Mouse (Mus musculus) forebrain, embryonic 10.5 days (tissue): Measurements from ENCODE around the gene Wasf3. TPM values are rescaled to one million over a fixed set of nuclear protein-coding genes. Genes with fewer than 3 reads are reported as not detected.

Source experiments
- DNase-seq: peaks from one replicate; pipeline ENCODE4 v3.0.0-alpha.2; 2017; ENCODE audit warnings: low spot score; ENCODE audit errors: extremely low spot score
- H3K27ac ChIP-seq: fragments of 300-500 bp; sonication (generic); 2 replicates; pipeline ENCODE4 v1.5.1; 2016; ENCODE audit warnings: mild to moderate bottlenecking
- H3K27me3 ChIP-seq: fragments of 300-500 bp; sonication (generic); 2 replicates; pipeline ENCODE4 v1.6.1; 2016; ENCODE audit warnings: mild to moderate bottlenecking; ENCODE audit not compliant: poor library complexity, severe bottlenecking
- H3K36me3 ChIP-seq: fragments of 300-500 bp; sonication (generic); replicated peaks from 2 replicates; pipeline ENCODE4 v1.6.1; 2016; ENCODE audit warnings: mild to moderate bottlenecking, moderate library complexity
- H3K4me1 ChIP-seq: fragments of 300-500 bp; sonication (generic); 2 replicates; pipeline ENCODE4 v1.6.1; 2016
- H3K4me3 ChIP-seq: fragments of 300-500 bp; sonication (generic); 2 replicates; pipeline ENCODE4 v1.5.1; 2016; ENCODE audit warnings: mild to moderate bottlenecking, moderate library complexity
- H3K9me3 ChIP-seq: fragments of 300-500 bp; sonication (generic); 2 replicates; pipeline ENCODE4 v1.6.1; 2016; ENCODE audit warnings: mild to moderate bottlenecking, moderate library complexity
- WGBS: fragments of 180-500 bp; shearing (Covaris S2); methylation state at CpG from one replicate; pipeline ENCODE4 v1.1.7; 2016; 5-methylcytosine and 5-hydroxymethylcytosine counted together
- polyA plus RNA-seq: library from polyadenylated mRNA; unstranded; fragments of >200 nt; fragmentation: Nextera tagmentation; extraction: Ambion mirVana; gene quantifications from 2 replicates; pipeline ENCODE4 v1.2.1, GENCODE M21; 2016

The Wasf3 gene
- polyA plus RNA-seq, 1 experiment from 2014 or later: 7.2 TPM

DNA sequence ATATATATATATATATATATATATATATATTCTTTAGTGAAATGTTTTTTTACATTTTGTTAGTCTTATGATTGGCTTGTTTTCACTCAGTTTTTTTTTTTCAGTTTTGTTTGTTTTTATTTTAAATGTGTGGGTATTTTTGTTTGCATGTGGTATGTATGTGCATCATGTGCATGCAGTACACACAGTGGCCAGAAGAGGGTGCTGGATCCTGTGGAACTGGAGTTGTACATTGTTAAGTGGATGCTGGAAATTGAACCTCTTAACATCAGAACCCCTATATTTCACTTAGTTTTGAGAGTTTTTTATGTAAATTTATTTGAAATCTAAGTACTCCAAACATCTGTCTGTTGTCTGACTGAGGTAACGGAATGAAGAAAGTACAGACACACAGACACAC is 21.3 kb downstream of the Wasf3 start:
- Histone ChIP-seq H3K27me3 (no peaks in the 10 kb centered on the region), H3K36me3 (peaks cover 8% of the 10 kb centered on the region), H3K27ac (no peak overlapping the region), H3K9me3 (no peaks in the 10 kb centered on the region; the same call in 1 of the 2 replicates), H3K4me3 (no peak overlapping the region), H3K4me1 (peaks cover 41% of the 10 kb centered on the region)
- WGBS: 97% methylated on average over 1 of the region's 1 CpGs
- no peak for DNase-seq

DNA sequence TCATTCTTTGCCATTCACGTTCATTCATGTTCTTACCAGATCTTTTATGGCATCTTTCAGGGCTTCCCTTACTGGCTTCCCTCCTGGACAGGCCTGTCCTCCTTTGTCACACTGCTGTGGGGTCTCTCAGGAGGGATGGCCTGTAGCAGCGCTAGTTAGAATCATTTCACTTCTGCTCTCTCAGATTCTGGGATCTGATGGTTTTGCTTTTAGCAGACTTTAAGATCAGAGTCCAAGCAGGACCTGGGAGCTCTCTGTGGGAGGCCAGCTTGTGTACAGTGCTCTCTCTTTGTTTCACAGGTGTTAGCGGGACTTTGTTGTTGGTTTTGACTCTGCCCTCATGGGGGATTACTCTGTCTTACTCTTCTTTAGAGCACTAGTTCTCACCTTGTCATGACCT is 23.0 kb downstream of the Wasf3 start:
- Histone ChIP-seq H3K36me3 (peaks cover 4% of the 10 kb centered on the region; the same call in 1 of the 2 replicates), H3K4me3 (no peak overlapping the region), H3K27ac (no peak overlapping the region), H3K9me3 (no peaks in the 10 kb centered on the region; the same call in 1 of the 2 replicates), H3K27me3 (no peaks in the 10 kb centered on the region), H3K4me1 (peaks cover 41% of the 10 kb centered on the region)
- no peak for DNase-seq
- WGBS: 57% methylated on average over 3 of the region's 3 CpGs

DNA sequence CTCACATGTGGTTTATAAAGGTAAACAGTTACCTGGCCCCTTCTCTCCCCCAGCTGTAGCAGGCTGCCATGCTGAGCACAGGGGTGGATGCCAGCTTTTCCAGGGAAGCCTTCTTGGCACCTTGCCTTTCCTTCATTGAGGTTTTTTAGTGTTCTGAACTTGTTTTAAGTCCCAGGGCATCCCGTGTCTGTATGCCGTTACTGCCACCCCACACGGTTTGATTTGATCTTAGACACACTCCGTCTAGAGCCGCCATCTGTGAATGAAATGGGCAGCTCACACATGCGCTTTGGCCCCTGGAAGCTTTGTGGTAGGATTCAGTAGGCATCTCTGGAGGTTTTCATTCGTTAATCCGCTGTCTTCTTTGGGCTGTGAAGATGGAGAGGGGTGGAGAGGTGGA is 23.8 kb downstream of the Wasf3 start:
- no peak for DNase-seq
- Histone ChIP-seq H3K27me3 (no peaks in the 10 kb centered on the region), H3K36me3 (peaks cover 4% of the 10 kb centered on the region; the same call in 1 of the 2 replicates), H3K9me3 (no peaks in the 10 kb centered on the region; the same call in 1 of the 2 replicates), H3K4me1 (peaks cover 48% of the 10 kb centered on the region), H3K4me3 (no peak overlapping the region), H3K27ac (no peak overlapping the region)
- WGBS: 91% methylated on average over 8 of the region's 8 CpGs

DNA sequence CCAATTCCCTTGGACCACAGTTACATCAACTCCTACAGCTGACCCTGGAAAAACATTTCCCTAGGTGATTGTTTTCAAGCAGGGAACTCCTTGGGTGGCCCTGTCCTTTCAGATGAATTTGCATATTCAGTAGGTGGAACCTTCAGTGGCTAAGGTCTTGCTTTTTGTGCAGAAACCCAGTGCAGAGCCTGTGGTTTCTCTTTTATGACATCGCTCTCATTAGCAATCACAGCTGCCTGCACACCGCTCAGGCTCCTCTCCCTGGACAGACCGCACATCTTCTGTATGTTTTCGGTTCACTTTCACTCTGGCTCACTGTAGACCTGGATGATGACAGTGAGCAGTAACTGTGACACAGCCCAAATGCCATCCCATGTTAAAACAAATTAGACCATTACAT is 26.0 kb downstream of the Wasf3 start:
- WGBS: 93% methylated on average over 4 of the region's 4 CpGs

DNA sequence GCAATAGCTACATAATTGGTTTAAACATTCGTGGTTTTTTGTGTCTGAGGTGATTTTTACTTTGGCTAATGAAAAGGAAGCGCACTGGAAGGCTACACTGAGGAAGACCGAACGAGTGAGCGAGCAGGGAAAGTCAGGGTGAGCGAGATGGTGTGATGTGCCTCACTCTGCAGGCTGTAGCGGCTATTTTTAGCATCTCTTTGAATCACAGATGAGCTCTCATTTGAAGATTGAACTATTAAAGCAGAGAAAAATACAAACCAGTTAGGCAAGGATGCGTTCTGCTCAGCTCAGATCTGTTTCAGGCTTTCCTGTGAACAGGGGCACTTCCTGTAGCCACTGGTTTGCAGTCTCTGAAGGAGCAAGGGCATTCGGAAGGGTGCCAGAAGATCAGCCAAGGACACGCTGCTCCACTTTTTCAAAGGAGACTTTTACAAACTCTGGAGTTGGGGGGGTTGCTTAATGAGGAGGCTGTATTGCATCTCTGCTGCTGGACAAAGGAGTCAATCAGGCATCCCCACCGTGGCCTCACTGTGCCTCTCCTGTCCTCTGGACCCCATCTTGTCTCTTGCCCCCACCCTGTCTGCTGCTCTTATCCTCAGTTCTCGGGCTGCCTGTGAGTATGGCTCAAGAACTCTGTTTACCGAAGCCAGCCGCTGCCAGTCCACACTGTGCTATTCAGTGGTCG is 28.1 kb downstream of the Wasf3 start:
- Histone ChIP-seq H3K4me1 (peaks cover 35% of the 10 kb centered on the region), H3K27ac (peak overlapping the region; percentile 53; the same call in 1 of the 2 replicates)

More for the DNA sequence above, 26.0 kb downstream of the Wasf3 start:
- no peak for DNase-seq
- Histone ChIP-seq H3K9me3 (no peaks in the 10 kb centered on the region; the same call in 1 of the 2 replicates), H3K4me1 (peaks cover 40% of the 10 kb centered on the region), H3K36me3 (no peaks in the 10 kb centered on the region), H3K27ac (no peak overlapping the region), H3K27me3 (no peaks in the 10 kb centered on the region), H3K4me3 (no peak overlapping the region)

GRCm38 (mm10) chr5:146414611-146415010 is 29.8 kb downstream of the Wasf3 start:
- peaks cover 28% of the 10 kb centered on the region for H3K4me1 ChIP-seq
- no peak overlapping the region for H3K27ac ChIP-seq

More for the DNA sequence above, 28.1 kb downstream of the Wasf3 start:
- no peak for DNase-seq
- no peaks in the 10 kb centered on the region for H3K36me3 ChIP-seq
- H3K9me3 ChIP-seq: no peaks in the 10 kb centered on the region
- WGBS: 79% methylated on average over 15 of the region's 15 CpGs
- no peak overlapping the region for H3K4me3 ChIP-seq
- H3K27me3 ChIP-seq: no peaks in the 10 kb centered on the region

GRCm38 (mm10) chr5:146415218-146415617 is 30.4 kb downstream of the Wasf3 start:
- Histone ChIP-seq H3K36me3 (no peaks in the 10 kb centered on the region), H3K27me3 (no peaks in the 10 kb centered on the region), H3K27ac (no peak overlapping the region), H3K9me3 (no peaks in the 10 kb centered on the region), H3K4me1 (peaks cover 27% of the 10 kb centered on the region), H3K4me3 (no peak overlapping the region)
- WGBS: 91% methylated on average over 12 of the region's 12 CpGs
- DNase-seq: no peak

More at GRCm38 (mm10) chr5:146414611-146415010, 29.8 kb downstream of the Wasf3 start:
- no peaks in the 10 kb centered on the region for H3K9me3 ChIP-seq
- 82% methylated on average over 4 of the region's 4 CpGs for WGBS
- H3K36me3 ChIP-seq: no peaks in the 10 kb centered on the region
- no peak for DNase-seq
- no peaks in the 10 kb centered on the region for H3K27me3 ChIP-seq
- no peak overlapping the region for H3K4me3 ChIP-seq

DNA sequence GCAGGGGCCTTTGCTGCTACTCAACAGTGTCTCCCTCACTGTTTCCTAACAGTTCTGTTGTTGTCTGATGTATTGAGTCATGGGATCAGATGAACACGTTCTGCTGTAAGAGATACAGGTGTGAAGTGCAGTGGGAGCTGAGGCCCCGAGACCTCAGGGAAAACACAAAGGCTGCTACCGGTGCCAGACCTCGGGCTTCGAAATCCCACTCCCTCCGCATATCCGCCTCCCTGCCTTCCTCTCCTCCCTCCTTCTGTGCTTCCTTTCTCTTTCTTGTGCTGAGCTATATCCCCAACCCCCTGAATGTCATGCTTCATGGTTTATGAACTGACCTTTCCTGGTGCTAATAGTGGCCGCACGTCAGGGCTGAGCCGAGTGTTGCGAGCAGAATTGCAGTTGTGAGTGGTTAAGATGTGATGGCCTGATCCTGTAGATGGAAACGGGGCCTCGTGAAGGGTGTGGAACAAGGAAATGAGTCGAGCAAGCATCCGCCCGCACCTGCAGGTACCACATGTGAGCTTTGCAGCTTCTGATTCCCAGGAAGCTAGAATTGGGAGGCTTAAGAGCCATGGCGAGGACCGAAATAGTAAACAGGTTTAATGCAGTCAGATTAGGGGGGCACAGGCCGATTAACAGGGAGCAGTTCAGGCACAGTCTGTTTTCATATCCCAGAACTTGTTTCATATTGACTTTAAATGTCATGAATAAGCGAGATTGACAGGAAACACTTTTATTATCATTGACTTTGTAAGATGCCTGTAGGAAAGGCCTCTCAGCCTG is 31.7 kb downstream of the Wasf3 start:
- Histone ChIP-seq H3K27ac (no peak overlapping the region), H3K9me3 (no peaks in the 10 kb centered on the region), H3K4me3 (no peak overlapping the region), H3K4me1 (peaks cover 15% of the 10 kb centered on the region), H3K36me3 (no peaks in the 10 kb centered on the region), H3K27me3 (no peaks in the 10 kb centered on the region)
- WGBS: 84% methylated on average over 20 of the region's 20 CpGs
- no peak for DNase-seq

DNA sequence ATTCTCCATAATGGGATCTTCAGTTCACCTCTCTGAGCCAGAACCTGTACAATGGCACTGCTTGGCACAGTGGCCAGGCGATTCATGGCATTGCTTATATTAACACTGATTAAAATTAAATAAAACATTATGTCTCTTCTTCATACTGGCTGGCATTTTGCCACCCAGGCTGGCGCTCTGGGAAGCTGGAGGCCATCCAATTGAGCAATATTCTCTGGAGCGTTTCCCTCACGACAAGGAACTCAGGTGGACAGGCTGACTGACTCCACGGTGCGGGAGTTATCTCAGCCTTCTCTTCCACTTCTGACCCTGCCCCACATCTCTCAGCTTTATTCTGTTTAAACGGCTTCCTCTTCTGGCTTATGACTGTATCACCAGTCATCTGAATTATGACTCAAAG is 33.3 kb downstream of the Wasf3 start:
- Histone ChIP-seq H3K27me3 (no peaks in the 10 kb centered on the region), H3K36me3 (no peaks in the 10 kb centered on the region), H3K9me3 (no peaks in the 10 kb centered on the region), H3K4me1 (peaks cover 7% of the 10 kb centered on the region), H3K4me3 (no peak overlapping the region), H3K27ac (no peak overlapping the region)
- 95% methylated on average over 7 of the region's 7 CpGs for WGBS
- DNase-seq: no peak

GRCm38 (mm10) chr5:146420081-146420480 is 35.3 kb downstream of the Wasf3 start:
- peak; percentile 40 for DNase-seq
- H3K4me3 ChIP-seq: no peak overlapping the region
- H3K27me3 ChIP-seq: no peaks in the 10 kb centered on the region
- 68% methylated on average over 1 of the region's 1 CpGs for WGBS
- peaks cover 2% of the 10 kb centered on the region; the same call in 1 of the 2 replicates for H3K36me3 ChIP-seq
- no peaks in the 10 kb centered on the region for H3K4me1 ChIP-seq
- no peaks in the 10 kb centered on the region for H3K9me3 ChIP-seq
- no peak overlapping the region for H3K27ac ChIP-seq

DNA sequence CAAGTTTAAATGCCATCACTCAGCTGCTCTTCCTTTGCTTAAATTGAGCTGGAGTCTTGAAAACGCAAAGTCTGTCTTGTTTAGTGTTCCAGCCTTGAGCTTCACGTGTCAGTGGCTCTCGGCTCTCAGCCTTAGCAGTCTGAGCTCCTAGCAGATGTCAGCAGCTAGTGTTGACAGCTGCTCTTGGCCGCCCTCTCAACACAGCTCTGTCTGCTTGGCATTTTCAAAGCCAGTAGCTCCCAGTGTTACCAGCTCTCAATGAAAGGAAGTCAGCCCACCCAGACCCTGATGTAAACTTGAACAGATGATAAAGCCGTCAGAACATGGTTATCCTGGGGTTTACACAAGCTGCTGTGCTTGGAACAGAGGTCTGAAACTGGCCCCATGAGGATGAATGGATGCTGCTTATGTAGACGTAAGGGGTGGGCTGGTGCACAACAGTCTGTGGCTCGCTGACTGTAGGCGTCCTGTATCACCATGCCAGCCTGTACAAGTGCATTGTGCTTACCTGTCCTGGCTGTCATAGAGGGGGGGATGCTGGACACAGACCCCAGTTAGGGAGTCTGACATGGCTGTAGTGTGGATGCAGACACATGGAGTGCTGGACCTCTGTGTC is 40.0 kb downstream of the Wasf3 start:
- Histone ChIP-seq H3K4me1 (no peaks in the 10 kb centered on the region), H3K27ac (no peak overlapping the region), H3K9me3 (no peaks in the 10 kb centered on the region), H3K27me3 (no peaks in the 10 kb centered on the region), H3K36me3 (peaks cover 3% of the 10 kb centered on the region), H3K4me3 (no peak overlapping the region)
- 91% methylated on average over 8 of the region's 8 CpGs for WGBS
- DNase-seq: no peak

GRCm38 (mm10) chr5:146425656-146426055 is 40.9 kb downstream of the Wasf3 start:
- 93% methylated on average over 4 of the region's 4 CpGs for WGBS
- no peaks in the 10 kb centered on the region for H3K27me3 ChIP-seq

DNA sequence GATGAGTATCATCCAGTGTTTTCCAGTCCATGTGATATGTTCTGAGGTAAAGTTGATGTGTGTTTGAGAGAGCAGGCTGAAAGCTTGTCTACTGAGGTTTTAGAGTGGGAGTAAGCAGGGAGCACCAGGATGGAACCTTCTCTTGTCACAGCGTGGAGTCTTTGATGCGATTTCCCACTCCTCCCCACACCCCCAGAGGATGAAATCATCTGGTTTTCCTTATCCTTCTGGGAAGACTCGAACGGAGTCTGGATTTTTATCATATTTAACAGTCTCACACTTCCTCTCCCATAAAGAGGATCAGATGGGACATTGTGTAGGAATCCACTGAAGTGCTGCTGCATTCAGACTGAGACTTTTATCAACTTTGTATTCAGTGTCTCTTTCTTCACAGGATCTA is 43.3 kb downstream of the Wasf3 start:
- Histone ChIP-seq H3K4me1 (no peaks in the 10 kb centered on the region), H3K9me3 (no peaks in the 10 kb centered on the region), H3K27me3 (no peaks in the 10 kb centered on the region), H3K27ac (no peak overlapping the region), H3K4me3 (no peak overlapping the region), H3K36me3 (peaks cover 5% of the 10 kb centered on the region)
- 93% methylated on average over 4 of the region's 4 CpGs for WGBS
- no peak for DNase-seq

More at GRCm38 (mm10) chr5:146425656-146426055, 40.9 kb downstream of the Wasf3 start:
- peaks cover 5% of the 10 kb centered on the region for H3K36me3 ChIP-seq
- no peaks in the 10 kb centered on the region for H3K9me3 ChIP-seq
- H3K27ac ChIP-seq: no peak overlapping the region
- no peak overlapping the region for H3K4me3 ChIP-seq
- no peak for DNase-seq
- no peaks in the 10 kb centered on the region for H3K4me1 ChIP-seq
